Mouse (Mus musculus) T-cell, adult 2 months (primary cell): ENCODE results near the gene Aldh5a1.
"Not testable (repeated sequence)": the region's sequence is repeated elsewhere in the genome, so short reads cannot be mapped to it uniquely, and the experiment has no call there.

Experiments
- DNase-seq: peaks from one replicate; pipeline ENCODE4 v3.0.0; 2022; ENCODE audit warnings: low spot score

Aldh5a1 gene

DNA sequence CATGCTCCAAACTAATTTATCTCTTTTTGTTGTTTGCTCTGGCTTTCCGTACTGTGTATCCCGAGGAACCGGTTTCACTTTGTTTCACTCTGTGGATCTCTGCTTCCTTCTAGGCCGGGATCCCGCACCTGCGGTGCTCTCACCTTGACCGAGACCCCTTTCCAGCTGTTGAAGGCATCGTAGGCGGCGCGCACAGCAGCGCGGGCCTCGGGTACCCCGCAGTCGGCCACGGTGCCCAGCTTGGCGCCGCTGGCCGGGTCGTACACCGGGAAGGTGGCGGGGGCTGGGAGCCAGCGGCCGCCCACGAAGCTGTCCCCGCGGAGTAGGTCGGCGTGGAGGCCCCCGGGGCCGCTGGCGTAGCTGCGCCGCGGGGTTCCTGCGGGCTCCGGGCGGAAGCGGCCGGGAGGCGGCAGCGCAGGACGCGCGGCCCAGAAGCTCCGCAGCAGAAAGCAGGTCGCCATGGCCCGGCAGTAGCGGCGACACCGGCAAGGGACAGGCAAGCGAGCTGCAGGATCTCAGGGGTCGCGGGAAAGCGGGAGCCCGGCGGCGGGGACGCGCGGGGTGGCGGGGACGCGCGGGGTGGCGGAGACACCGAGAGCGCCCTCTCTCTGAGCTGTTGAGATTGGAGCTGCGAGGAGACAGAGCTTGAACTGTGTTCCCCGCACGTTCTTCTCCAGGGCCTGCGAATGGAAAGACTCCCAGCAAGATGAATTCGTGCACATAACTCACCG lies at the start of gene Aldh5a1:
TSS of gene Aldh5a1 (minus strand) at position 554 of the 731 bp plus-strand sequence.
- peak; percentile 51 for DNase-seq

DNA sequence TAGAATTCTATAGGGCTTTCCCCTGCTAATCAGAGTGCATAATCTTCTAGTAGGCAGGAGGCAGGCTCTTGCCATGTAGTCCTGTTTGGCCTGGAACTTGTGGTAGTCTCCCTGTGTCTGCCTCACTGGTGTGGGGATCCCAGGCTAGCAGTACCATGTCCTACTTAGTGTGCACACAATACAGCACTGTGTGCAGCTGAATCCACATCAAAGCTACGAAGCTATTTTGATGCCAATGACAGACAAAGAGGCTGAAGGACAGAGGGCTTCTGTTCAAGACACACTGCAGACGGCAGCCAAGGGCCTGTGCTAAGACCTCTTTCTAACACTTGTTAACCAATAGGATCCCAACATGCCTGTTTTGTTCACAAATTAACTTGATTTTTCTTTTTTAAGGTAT lies 48.0 kb upstream of the Aldh5a1 start:
- DNase-seq, result no peak

DNA sequence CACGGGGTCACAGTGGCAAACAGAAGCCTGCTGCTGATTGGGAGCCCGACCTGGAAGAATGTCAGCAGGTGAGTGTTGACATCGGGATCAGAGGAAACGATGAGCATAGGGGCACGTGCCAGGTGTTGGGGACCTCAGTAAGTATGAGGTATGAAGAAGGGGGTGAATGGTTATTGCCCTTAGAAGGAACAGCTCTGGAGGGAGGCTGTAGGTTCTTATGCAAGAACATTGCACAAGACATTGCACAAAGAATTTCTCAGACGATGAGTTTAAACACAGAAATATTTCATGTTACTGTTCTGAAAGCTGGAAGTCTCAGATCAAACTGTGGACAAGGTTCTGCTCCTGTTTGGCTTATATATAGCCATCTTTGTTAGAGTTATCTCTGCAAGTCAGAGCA lies 43.6 kb upstream of the Aldh5a1 start:
- no peak for DNase-seq

DNA sequence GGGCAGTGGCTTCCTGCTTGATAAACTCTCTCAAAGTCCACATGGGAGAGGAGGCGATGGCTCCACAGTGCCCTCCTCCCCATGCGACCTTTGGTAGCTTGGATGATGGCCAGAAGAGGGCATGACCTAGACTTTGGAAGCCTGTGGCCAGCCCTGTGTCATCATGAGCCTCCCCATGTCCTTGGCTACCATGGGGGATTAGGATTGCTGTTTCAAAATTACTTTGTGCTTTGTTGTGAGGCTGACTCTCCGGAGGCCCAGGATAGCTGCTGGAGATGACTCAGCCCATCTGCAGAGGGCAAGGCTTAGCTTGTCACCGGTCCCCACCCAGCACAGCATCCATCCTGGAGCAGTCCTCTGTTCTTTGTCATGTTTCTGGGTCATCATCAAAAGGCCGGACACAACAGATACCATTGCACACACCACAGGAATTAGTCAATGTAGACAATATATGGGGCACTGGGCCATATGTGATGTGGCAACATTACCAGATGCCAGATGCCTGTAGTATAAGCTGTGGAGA lies 40.4 kb upstream of the Aldh5a1 start:
- no peak for DNase-seq

DNA sequence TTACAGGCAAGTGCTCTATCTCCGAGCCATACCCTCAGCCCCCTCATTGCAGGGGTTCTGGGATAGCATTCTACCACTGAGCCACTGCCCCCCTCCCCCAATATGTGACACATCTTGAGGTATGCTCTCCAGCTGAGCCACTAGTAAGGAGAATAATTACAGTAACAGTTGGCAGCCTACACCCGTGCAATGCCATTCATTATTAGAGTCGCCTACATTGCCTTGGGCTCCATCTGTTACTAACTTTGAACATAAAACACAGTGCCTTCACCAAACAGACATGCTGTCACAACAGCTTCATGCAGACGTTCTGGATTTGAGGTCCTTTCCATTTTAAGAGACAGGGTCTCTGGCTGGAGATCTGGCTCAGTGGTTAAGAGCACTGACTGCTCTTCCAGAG lies 38.9 kb upstream of the Aldh5a1 start:
- DNase-seq, result no peak

DNA sequence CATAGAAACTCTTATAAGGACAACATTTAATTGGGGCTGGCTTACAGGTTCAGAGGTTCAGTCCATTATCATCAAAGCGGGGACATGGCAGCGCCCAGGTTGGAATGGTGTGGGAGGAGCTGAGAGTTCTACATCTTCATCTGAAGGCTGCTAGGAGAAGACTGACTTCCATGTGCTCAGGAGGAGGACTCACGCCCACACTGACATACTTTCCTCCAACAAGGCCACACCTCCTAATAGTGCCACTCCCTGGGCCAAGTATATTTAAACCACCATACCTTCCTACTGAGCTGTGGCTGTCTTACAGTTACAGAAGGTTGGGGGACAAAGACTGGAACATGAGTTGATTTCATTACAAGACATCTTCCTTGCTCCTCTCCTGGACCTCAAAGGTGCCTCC lies 34.3 kb upstream of the Aldh5a1 start:
- not testable (repeated sequence) for DNase-seq

DNA sequence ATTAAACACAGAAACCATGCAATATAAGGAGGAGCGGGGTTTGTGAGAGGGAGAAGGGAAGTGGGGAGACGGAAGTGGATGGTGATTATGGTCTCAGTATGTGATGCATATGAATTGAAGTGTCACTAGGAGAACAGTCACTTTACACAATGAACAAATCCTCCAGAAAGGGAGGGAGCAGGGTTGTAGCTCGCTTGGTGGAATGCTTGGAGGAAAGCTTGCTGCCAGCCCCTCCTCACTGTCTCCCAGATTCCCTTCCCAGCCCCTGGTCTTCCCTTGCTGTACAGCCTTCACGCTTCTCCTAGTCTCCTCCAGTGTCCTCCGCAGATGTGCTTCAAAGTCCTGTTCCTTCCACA lies 28.4 kb upstream of the Aldh5a1 start:
- no peak for DNase-seq

DNA sequence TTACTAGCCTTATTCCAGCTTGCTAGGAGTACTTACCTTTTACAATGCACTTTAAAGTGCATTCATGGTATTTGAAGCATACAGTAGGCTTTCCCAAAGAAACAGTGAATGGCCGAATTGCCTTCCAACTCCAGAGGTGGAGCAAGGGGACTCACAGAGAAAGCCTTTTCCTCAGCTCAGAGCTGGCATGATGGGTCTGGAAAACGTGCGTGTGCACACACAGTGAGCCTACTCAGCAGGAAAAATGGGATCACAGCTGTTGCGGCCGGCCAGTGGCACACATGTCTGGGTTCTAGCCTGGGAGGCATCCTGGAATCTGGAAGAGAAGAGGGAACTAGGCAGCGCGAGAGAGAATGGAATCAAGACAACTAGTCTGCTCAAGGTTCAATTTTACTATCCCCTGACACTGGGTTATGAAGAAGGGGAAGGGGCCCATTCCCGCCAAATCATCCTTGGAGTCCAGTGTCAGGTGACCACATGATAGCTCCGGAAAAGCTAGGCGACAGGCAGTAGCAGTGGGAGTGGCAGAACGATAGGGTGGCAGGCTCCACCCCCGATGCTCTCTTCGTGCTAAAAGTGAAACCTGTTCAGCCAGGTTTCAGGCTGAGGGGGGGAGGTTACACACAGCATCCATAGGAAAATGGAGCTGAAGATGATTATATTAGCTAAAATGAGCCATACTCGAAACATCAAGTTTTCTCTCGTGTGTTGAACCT lies 27.8 kb upstream of the Aldh5a1 start:
- DNase-seq, result peak; percentile 29

DNA sequence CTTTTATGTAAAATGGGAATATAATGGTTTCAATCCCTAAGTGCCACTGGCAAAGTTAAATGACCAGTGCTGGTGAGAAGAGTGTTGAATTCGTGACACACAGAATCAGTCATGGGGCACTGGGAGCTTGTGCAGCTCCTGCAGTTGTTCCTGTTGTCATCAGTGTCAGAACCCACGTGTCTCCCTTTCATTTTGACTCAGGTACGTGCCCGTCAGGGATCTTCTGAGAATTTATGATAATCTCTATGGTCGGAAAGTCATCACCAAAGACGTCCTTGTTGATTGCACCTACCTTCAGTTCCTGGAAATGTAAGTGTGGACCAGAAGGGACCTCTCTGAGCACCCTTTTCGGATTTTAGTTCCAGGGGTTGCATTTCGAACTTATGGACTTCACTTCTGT lies 24.7 kb upstream of the Aldh5a1 start:
- DNase-seq, result no peak

DNA sequence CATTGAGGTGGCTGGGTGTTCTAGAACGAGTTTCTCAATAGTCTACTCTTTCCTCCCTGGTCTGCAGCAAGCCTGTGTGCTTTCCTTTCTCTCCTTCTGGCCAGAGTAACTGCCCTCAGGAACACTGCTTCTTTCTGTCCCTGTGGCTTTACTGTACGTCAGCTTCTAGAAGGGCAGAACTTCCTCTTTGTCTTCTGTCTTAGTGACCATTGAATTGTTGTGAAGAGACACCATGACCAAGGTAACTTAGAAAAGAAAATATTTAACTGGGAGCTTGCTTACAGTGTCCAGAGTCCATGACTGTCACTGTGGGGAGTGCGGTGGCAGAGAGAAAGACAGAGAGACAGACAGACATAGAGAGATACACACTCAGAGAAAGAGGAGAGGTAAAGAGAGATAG lies 22.6 kb upstream of the Aldh5a1 start:
- no peak for DNase-seq

DNA sequence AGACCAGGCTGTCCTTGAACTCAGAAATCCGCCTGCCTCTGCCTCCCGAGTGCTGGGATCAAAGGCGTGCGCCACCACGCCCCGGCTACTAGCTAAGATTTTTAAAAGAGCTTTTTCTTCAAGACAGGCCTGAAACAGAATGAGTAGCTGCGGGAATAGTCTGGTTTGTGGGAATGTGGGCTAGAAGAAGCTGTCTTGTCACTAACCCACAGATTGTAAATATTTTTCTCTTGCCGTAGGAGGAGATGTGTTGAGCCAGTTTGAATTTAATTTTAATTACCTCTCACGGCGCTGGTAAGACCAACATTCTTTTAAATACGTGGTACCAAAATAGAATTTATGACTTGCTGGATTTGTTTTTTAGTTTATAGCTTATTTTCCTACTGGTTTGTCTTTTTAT lies 21.2 kb upstream of the Aldh5a1 start:
- DNase-seq, result no peak

DNA sequence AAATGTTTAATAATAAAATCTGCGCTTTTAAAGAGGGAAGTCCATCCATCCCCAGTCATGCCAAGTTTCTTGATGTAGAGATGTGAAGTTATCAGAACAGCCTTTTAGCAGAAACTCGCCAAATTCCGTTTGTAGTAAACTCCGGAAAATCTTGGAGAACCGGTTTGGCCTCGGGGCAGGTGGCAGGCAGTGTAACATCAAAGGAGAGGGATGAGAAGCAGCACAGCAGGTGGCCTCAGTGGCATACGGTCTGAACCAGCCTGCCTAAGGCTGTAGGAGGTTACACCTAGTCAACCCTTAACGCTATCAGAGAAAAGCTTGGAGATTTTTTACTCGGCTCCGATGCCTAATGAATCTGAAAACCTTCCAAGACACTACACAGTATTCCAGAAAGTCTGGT lies 18.0 kb upstream of the Aldh5a1 start:
- DNase-seq, result no peak

DNA sequence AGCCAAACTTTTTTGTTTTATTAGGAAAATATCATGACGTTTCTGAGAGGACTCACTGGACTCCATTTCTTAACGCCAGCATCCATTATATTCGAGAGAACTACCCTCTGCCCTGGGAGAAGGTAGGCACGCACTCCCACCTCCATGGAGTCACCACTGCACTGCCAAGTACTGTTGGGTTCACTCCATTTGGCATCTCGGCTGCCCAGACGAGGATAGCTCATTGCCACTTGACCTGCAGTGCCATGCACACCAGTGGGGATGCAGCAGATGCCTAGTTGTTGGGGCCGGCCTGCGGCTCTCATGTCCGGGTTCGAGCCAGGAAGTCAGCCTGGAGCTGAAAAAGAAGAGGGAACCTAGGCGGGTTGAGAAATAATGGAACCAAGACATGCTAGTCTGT lies 17.6 kb upstream of the Aldh5a1 start:
- DNase-seq, result no peak

DNA sequence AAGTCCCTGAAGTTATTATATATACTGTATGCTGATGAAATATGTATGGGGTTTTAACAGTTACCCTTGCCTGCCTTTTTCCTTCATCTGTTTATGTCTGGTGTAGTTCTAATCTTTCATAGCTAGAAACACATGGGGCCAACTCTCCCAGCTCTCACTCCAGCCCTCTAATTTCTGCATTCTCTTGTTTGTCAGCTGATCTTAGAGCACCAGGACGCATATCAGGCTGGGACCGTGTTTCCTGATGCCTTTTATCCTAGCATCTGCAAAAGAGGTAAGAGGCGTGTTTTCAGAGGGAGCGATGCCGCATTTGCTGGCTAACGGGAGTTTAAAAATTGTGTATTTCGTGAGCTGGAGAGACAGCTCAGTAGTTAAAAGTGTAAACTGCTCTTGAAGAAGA lies 15.2 kb upstream of the Aldh5a1 start:
- no peak for DNase-seq

DNA sequence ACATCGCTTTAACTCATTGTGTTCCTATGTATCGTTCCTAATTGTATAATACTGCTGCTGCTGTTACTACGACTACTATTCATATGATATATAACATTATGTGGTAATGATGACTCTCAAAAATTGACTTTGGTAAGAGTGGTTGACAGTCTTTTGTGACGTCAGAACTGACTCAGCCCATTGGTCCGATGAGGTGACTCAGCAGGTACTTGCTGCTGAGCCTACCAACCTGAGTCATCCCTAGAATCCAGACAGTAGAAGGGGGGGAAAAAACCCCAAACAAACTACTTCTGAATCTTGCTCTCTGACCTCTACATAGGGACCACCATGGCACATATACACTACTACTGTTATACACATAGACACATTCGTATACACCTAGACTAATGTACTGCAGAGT lies 11.4 kb upstream of the Aldh5a1 start:
- no peak for DNase-seq

DNA sequence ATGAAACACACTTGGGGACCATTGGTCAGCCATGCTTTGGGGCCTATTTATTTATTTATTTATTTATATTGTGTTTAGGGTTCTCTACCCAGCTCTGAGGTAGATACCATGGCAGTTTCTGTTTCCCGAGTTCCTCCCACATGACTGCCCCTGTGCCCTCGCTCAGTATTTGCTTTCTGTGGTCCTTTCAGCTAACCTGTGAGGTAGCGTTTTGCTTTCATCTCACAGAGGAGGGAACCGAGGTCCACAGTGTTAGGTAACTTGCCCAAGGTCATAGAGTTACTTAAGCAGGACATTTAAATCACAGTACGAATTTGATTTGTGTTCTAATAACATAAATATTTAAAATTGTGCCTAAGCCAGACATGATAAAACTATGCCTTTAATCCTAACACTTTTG lies 9.7 kb upstream of the Aldh5a1 start:
- DNase-seq, result no peak

DNA sequence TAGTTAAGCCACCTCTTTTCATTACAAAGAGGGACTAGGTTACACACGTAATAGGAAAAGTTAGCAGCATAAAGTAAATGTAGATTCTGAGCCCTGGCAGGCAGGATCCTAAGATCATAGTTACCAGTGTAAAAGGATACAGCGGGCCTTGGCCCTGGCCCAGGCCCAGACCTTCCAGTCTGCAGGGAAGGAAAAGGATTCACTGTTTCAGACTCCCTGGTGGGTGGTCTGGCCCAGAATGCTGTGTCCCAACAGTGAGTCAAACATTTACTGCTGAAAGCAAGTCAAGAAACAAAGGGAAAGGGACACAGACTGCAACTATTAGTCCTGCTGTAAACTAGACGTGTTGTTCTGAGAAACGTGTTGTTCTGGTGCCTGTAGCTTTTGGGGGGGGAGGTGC lies 8.1 kb upstream of the Aldh5a1 start:
- DNase-seq, result no peak

DNA sequence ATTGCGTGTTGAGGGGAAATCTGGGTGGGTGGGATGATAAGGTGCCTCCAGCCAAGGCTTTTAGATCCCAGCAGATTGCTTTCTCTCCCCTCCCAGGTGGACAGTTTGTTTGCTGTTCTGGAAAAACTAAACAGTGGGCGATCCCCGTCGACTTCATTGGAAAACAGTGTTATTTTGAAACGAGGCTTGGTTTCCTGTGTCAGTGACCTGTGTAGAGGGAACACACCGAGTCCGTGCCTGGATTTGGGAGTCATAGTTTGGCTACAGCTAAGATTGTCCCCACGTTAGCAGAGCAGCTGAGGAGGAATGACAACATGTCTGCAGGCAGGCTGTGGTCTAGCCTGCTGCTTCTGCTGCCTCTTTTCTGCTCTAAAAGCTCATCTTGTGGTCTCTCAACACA lies 5.8 kb upstream of the Aldh5a1 start:
- DNase-seq, result no peak

DNA sequence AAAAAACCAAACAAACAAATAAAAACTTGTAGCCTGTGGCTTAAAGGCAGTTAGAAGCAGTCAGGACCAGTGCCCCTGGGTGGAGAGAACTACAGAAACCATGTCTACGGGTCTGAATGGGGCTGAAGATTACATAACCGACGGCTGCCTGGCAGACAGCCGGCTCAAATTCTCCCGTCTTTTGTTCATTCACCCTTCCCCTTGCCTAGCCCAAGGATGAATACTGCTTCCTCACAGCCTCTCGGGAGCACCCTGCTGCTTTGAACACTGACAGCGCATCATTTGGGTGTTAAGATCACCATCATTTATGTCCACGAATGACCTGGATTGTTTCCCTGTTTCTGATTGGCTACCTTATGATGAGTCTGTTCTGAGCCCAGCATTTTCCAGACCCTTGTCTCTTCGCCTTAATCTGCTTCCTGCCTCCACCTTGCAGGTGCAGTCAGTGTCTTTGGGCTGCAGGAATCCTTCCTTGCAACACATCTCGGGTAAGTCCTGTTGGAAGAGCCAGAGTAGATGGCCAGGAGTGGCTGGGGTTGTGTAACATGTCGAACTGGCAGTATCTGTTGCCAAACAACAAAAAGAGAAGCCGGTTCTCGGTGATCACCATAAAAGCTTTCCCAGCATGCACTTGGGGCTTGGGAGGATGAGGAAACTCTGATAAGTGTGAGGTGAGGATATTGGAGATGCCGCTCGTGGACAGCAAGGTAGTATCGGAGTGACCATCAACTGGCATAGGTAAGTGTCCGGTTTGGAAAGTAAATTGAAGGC lies 5.2 kb upstream of the Aldh5a1 start, which contains the start of gene Gpld1:
TSS of gene Gpld1 (plus strand) at position 641 of the 771 bp plus-strand sequence.
- DNase-seq, result no peak

DNA sequence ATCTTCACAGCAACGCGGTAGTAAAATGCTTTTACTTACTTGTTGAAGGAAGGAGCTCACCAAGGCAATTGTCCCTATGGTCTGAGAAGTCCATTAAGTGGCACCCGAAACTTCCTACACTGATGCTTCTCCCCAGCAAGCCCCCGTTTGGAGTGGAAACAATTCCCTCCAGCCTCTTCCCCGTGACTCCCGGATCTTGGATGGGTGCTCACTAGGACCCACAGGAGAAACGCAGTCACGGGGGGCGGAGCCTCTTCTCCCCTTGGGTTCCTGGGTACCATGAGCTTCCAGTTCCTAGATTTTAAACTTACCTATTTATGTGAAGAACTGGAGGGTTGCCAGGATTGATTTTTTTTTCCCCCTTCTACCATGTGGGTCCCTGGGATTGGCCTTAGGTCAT lies 2.0 kb upstream of the Aldh5a1 start:
- no peak for DNase-seq

DNA sequence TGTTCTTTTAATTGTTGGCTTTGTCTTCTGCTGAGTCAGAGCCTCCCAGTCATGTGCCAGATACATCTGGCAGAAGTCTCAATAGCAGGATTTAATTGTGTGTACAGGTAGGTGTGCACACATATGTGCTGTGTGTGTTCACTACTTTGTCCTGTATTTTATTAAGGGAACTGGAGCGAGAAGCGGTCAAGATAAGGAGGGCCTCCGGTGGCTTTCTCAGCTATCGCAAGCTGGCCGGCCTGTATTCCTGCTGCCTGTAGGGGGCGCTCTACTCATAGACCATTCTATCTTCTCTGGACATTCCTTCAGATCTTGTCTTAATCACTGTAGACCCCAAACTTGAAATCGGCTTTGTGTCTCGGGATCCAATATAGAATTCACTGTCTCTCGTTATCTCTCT lies 1.2 kb upstream of the Aldh5a1 start:
- peak; percentile 58 for DNase-seq

DNA sequence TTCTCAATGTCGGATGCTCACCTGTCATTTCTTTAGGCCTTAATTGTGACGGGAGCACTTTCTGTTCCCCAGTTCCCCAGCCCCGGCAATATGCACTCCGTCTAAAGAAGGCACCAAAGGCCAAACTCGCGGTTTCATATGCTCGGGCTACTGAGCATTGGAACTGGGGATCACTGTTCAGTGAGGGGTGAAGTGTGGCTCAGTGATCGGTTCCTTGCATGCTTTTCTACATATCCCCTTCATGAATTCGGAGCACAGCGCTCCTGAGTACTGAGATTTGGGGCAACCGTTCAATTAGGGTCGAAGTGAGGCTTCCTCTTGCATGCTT lies 342 bp upstream of the Aldh5a1 start:
- DNase-seq, result no peak

DNA sequence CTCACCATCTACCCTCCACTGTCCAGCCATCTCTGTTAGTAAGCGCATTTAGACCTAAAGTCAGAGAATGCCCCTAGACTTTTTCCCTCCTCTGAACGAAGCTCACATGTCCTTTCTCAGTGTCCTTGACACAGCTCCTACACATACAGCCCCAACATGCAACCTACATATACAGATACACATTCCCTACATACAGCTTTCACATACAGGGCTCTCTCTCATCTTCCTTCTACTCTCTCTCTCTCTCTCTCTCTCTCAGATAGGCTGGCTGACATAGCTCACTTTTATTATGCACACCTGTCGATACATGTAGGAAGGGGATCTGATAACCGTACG lies 721 bp downstream of the Aldh5a1 start:
- no peak for DNase-seq
